Mouse (Mus musculus) forebrain, postnatal 0 days (tissue): ENCODE measurements around the gene Otog. TPM values are rescaled to one million over a fixed set of nuclear protein-coding genes. Genes with fewer than 3 reads are reported as not detected.

ENCODE experiments used
- ATAC-seq: fragments of 200-750 bp; cut with Nextera tagmentation; 2 replicates; pipeline ENCODE4 v1.8.0; 2017; ENCODE audit warnings: mild to moderate bottlenecking, moderate library complexity
- DNase-seq: peaks from one replicate; pipeline ENCODE4 v3.0.0-alpha.2; 2015
- H3K27ac ChIP-seq: fragments of 300-500 bp; sonication (generic); 2 replicates; pipeline ENCODE4 v1.5.1; 2014; ENCODE audit warnings: low read depth, mild to moderate bottlenecking, antibody characterized with exemption, low read length, moderate library complexity, mixed read lengths
- H3K27me3 ChIP-seq: fragments of 300-500 bp; sonication (generic); 2 replicates; pipeline ENCODE4 v1.6.1; 2014; ENCODE audit warnings: mild to moderate bottlenecking, low read length, mixed read lengths; ENCODE audit not compliant: insufficient read depth
- H3K36me3 ChIP-seq: fragments of 300-500 bp; sonication (generic); 2 replicates; pipeline ENCODE4 v1.6.1; 2014; ENCODE audit warnings: mild to moderate bottlenecking, moderate library complexity; ENCODE audit not compliant: insufficient read depth
- H3K4me1 ChIP-seq: fragments of 300-500 bp; sonication (generic); 2 replicates; pipeline ENCODE4 v1.6.1; 2014; ENCODE audit warnings: antibody characterized with exemption; ENCODE audit not compliant: insufficient read depth
- H3K4me2 ChIP-seq: fragments of 300-500 bp; sonication (generic); 2 replicates; pipeline ENCODE4 v1.6.1; 2014; ENCODE audit warnings: low read depth, mild to moderate bottlenecking, moderate library complexity
- H3K4me3 ChIP-seq: fragments of 300-500 bp; sonication (generic); 2 replicates; pipeline ENCODE4 v1.5.1; 2014; ENCODE audit warnings: low read depth, low read length, mixed read lengths
- H3K9ac ChIP-seq: fragments of 300-500 bp; sonication (generic); 2 replicates; pipeline ENCODE4 v1.6.1; 2014; ENCODE audit warnings: mild to moderate bottlenecking
- H3K9me3 ChIP-seq: fragments of 300-500 bp; sonication (generic); 2 replicates; pipeline ENCODE4 v1.6.1; 2016; ENCODE audit warnings: low read length
- CTCF ChIP-seq: sonication (generic); IDR thresholded peaks from 2 replicates; pipeline ENCODE4 v1.5.1; 2016; ENCODE audit warnings: antibody characterized with exemption, control low read depth, low read depth
- WGBS: fragments of 180-500 bp; shearing (Covaris S2); extraction: QIAGEN DNeasy Blood & Tissue Kit; methylation state at CpG from one replicate; pipeline ENCODE4 v1.1.7; 2014; 5-methylcytosine and 5-hydroxymethylcytosine counted together
- polyA plus RNA-seq: library from polyadenylated mRNA; unstranded; fragments of >200 nt; fragmentation: Nextera tagmentation; extraction: Ambion mirVana; gene quantifications from 2 replicates; pipeline ENCODE4 v1.2.1, GENCODE M21; 2015
- total RNA-seq: library from RNA; depleted of rRNA; stranded (reverse); fragments of >200 nt; gene quantifications from 2 replicates; pipeline ENCODE4 v1.2.3, GENCODE M21; 2014

Otog gene
- total and polyA plus RNA-seq, 2 experiments from 2014 or later, result 0.02 TPM; not detected in 1

DNA sequence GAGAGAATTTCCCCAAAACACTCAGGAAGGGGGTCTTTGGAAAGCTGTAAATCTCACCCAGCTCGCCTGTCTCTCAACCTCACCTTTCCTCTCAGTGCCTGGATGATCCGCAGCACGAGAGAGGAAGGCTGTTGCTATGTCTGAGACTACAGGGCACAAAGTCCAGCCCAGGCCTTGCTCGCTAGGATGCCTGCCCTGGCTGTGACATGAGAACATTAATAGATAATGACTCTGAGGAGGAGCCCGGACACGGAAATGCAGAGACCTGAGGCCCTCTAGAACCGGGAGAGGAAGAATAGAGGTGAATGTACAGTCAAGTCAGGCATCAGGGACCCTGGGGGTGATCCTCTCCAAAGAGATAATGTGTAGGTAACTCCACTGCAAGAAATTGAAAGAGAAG, 3.6 kb upstream of the Otog start:
- Histone ChIP-seq H3K27me3 (no peaks in the 10 kb centered on the region), H3K9ac (no peak overlapping the region), H3K36me3 (no peaks in the 10 kb centered on the region), H3K4me2 (no peak overlapping the region), H3K4me3 (no peak overlapping the region), H3K4me1 (peaks cover 8% of the 10 kb centered on the region; the same call in 1 of the 2 replicates), H3K9me3 (no peaks in the 10 kb centered on the region), H3K27ac (no peak overlapping the region)
- no peak for DNase-seq
- TF ChIP-seq CTCF, result no peak
- no peak for ATAC-seq
- WGBS, result 78% methylated on average over 7 of the region's 7 CpGs

GRCm38 (mm10) chr7:46238346-46238745, 2.4 kb upstream of the Otog start, which contains the start of gene Ush1c:
Gene Ush1c (minus strand): TSS chr7:46238503.
- ATAC-seq (no peak), DNase-seq (no peak)
- Histone ChIP-seq H3K4me1 (peaks cover 8% of the 10 kb centered on the region; the same call in 1 of the 2 replicates), H3K36me3 (no peaks in the 10 kb centered on the region), H3K9ac (no peak within 1 kb of the TSS), H3K4me2 (no peak within 1 kb of the TSS), H3K27me3 (no peaks in the 10 kb centered on the region), H3K4me3 (no peak within 1 kb of the TSS), H3K27ac (no peak within 1 kb of the TSS), H3K9me3 (no peaks in the 10 kb centered on the region)
- TF ChIP-seq CTCF, result no peak
- WGBS, result 29% methylated on average over 10 of the region's 10 CpGs

GRCm38 (mm10) chr7:46240091-46240490, 696 bp upstream of the Otog start:
- 54% methylated on average over 4 of the region's 4 CpGs for WGBS
- DNase-seq, result peak; percentile 41

DNA sequence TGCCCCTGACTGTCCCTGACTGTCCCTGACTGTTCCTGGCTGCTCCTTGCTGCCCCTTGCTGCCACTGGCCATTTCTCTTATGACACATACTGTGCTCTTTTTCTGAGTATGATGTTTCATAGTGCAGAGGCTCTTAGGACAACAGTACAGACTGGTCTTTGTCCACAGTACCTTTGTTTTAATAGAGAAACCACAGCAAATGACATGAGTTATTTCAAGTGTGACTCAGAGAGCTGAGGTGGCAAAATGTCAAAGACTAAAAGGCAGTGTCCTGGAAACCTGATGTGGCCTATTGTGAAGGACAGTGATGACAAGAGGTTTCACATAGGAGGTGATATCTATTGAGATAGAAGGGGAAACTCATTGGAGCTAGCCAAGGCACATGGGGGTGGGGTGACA, 6.1 kb downstream of the Otog start:
- no peak for ATAC-seq
- no peak for DNase-seq
- no peaks in the 10 kb centered on the region for H3K36me3 ChIP-seq
- H3K9me3 ChIP-seq, result no peaks in the 10 kb centered on the region
- no peak for TF ChIP-seq CTCF
- no peak overlapping the region for H3K4me2 ChIP-seq
- H3K27ac ChIP-seq, result no peak overlapping the region
- H3K9ac ChIP-seq, result no peak overlapping the region
- H3K4me3 ChIP-seq, result no peak overlapping the region
- H3K4me1 ChIP-seq, result no peaks in the 10 kb centered on the region
- no peaks in the 10 kb centered on the region for H3K27me3 ChIP-seq

More at GRCm38 (mm10) chr7:46240091-46240490, 696 bp upstream of the Otog start:
- no peak for ATAC-seq
- no peaks in the 10 kb centered on the region for H3K9me3 ChIP-seq
- H3K27ac ChIP-seq, result no peak overlapping the region
- no peak for TF ChIP-seq CTCF
- no peak overlapping the region for H3K4me3 ChIP-seq
- no peaks in the 10 kb centered on the region for H3K36me3 ChIP-seq
- H3K27me3 ChIP-seq, result no peaks in the 10 kb centered on the region
- H3K4me1 ChIP-seq, result peaks cover 8% of the 10 kb centered on the region; the same call in 1 of the 2 replicates
- H3K9ac ChIP-seq, result no peak overlapping the region
- no peak overlapping the region for H3K4me2 ChIP-seq

GRCm38 (mm10) chr7:46247606-46248005, 6.8 kb downstream of the Otog start:
- no peaks in the 10 kb centered on the region for H3K27me3 ChIP-seq
- DNase-seq, result no peak
- no peak overlapping the region for H3K9ac ChIP-seq
- no peak overlapping the region for H3K4me3 ChIP-seq
- H3K9me3 ChIP-seq, result no peaks in the 10 kb centered on the region
- no peak overlapping the region for H3K27ac ChIP-seq
- no peak for ATAC-seq
- no peaks in the 10 kb centered on the region for H3K36me3 ChIP-seq
- 94% methylated on average over 3 of the region's 3 CpGs for WGBS
- no peaks in the 10 kb centered on the region for H3K4me1 ChIP-seq
- H3K4me2 ChIP-seq, result no peak overlapping the region
- no peak for TF ChIP-seq CTCF

DNA sequence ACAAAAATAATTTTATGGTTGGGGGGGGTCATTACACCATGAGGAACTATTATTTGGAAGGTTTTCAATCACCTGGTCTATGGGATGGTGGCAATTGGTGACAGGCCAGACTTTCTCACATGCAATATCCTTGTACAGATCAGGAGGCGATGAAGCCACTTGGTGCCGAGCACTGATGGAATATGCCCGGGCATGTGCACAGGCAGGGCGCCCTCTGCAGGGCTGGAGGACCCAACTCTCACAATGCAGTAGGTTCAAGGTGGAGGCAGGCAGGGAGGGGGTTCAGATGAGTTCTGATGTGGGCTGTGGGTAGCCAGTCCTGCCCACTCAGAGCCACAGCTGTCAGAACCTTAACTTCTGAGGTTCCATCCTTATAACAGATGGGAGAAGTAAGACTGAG, 11.1 kb downstream of the Otog start:
- peak; percentile 34; the same call in 1 of the 2 replicates for TF ChIP-seq CTCF
- no peak overlapping the region for H3K4me2 ChIP-seq
- no peaks in the 10 kb centered on the region for H3K36me3 ChIP-seq
- 85% methylated on average over 4 of the region's 4 CpGs for WGBS
- ATAC-seq (no peak), DNase-seq (no peak)
- no peak overlapping the region for H3K4me3 ChIP-seq
- H3K9me3 ChIP-seq, result no peaks in the 10 kb centered on the region
- no peaks in the 10 kb centered on the region for H3K4me1 ChIP-seq
- H3K27me3 ChIP-seq, result no peaks in the 10 kb centered on the region
- H3K27ac ChIP-seq, result no peak overlapping the region
- H3K9ac ChIP-seq, result no peak overlapping the region

DNA sequence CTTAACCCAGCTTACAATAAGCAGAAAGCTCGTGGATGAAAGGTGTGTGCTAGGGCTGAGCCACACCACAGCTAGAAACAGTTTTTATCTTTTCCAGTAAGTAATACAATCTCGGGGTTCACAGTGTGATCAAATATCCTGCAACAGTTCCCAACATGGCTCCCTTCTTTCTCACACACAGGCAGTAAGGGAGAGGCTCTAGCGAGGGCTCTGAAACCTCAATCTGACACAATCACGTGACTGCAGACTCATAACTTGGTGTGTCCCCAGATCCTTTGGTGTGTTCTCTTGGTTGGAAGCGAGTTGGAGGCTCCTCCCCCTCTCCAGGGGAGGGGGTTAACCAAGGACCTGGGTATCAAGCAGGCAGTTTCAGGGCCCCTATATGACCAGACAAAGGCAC, 35.4 kb downstream of the Otog start:
- 64% methylated on average over 5 of the region's 5 CpGs for WGBS
- Histone ChIP-seq H3K9ac (no peak overlapping the region), H3K4me1 (no peaks in the 10 kb centered on the region), H3K27me3 (no peaks in the 10 kb centered on the region), H3K9me3 (no peaks in the 10 kb centered on the region), H3K27ac (no peak overlapping the region), H3K4me2 (no peak overlapping the region), H3K4me3 (no peak overlapping the region), H3K36me3 (no peaks in the 10 kb centered on the region)
- ATAC-seq, result no peak
- TF ChIP-seq CTCF, result no peak
- no peak for DNase-seq
